Mouse (Mus musculus) left cerebral cortex, adult 11 months (tissue): ENCODE measurements around the gene Ccl7.

Source experiments
- DNase-seq: peaks from one replicate; pipeline ENCODE4 v3.0.0; 2022; ENCODE audit warnings: low spot score

Ccl7 gene

DNA sequence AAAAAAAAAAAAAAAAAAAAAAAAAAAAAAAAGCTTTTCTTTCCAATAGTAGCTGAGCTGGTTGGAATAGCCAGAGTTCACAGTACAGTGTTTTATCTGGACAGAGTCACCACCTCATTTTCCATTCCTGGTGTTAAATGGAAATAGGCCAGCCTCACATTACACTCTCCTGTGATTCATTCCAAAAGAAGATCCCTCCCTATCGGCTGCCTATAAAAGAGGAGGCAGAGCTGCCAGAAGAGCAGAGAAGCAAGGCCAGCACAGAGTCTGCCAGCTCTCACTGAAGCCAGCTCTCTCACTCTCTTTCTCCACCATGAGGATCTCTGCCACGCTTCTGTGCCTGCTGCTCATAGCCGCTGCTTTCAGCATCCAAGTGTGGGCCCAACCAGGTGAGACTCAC is at the start of gene Ccl7:
TSS of gene Ccl7 (plus strand) at position 242 of the 400 bp plus-strand sequence.
- no peak for DNase-seq

DNA sequence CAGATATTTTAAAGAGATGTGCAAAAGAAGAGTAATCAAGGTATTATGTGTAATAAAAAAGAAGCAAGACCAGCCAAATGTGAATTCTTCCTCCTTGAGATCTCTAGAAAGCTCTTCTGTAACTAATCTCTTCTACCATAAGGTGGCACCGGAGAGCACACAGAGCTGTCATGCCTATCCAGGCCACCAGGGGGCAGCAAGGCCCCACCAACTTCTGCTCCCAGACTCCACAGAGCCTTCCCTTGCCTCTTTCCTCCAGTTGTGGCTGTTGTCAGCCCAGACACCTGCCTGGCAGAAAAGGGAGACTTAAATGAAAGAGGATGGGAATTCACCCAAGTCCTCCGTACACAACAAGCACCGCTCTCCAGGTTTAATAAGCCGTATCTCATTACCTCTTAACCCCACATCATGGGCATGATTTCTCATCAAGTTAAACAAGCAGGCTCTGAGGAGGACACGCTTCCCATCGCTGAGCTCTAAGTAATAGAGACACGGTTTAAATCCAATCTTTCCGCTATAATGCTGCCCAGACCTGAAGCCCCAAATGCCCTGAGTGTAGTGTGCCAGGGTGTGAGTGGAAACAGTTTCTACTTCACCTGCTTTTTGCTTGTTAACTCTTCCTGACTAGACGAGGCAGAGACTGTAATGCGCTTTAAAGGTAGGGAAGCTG is 49.2 kb upstream of the Ccl7 start:
- DNase-seq: peak; percentile 81

DNA sequence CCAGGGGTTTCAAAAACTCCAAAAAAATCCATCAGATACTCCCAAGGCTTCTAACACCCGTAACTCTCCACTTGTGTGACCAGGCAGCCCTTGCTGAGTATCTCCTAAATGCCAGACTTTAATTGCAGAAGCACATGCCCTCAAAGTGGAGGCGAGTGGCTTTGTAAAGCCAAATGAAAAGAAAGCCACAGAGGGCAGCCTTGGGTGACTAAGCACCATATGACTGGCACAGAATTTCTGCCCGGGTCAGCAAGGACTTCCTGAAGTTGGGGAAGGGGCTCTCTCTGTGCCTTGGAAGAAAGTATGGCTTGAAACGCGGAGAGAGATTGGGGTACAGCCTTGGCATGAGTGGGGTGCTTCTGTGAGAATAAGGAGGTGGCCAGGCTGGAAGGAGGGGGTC is 48.4 kb upstream of the Ccl7 start:
- DNase-seq: no peak

DNA sequence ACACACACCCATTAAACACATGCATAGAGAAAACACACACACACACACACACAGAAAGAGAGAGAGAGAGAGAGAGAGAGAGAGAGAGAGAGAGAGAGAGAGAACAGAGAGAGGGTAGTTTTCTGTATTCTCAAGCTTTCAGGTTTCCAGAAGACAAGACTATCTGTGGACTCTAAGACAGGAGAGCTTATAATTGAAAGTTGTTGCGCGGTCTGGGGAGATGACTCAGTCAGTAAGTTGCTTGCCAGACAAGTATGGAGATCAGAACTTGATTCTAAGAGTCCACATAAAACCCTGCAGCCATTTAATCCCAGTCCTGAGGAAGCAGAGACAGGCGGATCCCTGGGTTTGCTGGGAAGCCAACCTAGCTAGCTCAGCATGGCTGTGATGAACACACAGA is 46.9 kb upstream of the Ccl7 start:
- DNase-seq: no peak

DNA sequence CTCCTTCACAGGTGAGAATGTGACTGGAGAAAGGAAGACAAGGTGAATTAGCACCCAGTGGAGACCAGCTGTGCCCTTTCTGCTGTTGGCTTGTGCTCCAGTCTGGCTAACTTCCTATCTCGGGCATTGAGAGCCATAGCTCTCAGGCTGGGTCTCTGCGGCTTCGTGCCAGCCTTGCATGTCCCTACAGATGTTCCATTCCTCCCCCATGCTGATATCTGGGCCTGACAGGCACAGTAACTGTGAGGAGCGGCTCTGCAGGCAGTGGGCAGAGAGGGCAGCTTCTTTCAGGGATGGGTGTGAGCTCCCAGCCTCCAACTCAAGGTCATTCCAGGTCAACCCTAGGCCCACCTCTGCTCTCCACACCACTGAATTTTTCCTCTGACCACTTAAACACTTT is 46.0 kb upstream of the Ccl7 start:
- DNase-seq: no peak

DNA sequence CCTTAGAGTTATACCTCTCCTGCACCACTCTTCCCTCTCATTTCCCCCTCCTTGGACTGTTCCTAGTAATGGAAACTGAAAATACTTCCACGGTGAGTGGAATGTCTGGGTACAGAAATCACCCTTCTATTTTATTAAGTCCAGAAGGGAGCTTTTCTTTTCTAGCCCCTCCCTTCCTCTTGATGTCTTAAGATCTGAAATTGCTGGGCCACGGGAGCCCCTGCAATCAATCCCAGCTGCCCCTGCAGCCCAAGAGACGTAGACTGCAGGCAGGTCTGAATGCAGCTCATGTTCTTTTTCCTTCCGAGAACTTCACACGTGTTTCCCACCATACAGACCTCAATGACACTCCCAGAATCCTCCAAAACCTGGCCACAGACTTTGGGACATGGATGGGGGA is 44.9 kb upstream of the Ccl7 start:
- DNase-seq: no peak

DNA sequence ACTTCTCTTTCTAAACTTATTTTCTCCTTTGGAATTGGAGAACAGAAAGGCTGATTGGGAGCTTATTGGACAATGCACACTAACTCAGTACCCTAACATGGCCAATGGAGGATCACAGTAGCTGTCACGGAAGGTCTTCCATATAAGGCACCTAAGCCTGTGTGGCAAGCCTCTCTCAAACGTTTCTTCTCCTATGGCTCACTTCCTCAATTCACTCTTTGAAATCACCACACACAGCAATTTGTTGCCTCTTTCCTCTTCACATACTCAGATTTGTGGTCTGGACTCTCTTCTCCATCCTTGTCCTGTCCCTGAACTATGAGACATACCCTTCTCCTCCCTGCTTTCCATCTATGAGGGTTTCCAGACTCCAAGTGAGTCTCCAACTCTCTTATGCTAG is 40.7 kb upstream of the Ccl7 start:
- no peak for DNase-seq

DNA sequence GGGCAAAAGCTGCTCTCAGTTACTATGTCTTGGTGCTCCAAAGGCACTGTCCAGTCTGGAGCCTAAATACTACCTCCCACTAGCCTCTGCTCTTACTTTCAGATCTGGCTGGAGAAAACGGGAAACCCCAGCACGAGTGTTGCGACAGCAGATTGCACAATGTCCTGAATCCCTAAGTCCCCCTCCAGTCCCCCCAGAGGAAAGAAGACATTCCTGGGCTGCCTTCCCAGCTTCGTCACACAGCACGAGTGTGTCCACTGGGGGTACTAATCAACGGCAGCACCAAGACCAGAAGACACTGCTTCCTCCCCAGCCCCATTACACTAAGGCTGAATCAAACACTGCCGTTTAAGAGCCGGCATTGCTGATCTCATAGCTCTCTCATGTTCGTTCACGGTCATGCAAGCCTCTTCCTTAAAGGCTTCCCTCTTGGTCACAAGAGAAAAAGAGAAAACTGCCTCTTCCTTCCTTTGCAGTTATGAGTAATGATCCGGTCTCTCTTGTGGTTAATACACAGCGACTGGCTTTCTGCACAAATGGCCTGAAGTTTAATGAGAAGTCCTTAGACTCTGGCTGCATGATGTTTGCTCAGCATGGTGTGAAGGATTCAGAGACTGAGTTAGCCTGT is 38.6 kb upstream of the Ccl7 start:
- DNase-seq: no peak

DNA sequence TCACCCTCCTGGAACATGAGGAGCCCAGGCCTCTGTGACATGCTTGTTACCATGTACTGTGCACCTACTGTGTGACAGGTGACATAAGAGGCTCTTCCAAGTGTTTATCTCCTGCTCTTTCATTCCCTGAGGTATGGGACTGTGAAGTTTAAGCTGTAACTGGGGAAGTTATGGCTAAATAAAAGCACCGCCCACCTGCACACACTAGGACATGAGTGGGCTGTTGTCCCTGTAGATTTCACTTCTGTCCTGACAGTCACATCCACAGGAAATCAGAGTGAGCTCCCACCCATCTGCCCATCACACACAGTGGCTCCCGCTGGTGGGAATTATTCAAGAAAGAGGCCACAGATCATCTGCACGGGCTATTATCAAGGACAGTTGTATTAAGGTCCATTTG is 35.4 kb upstream of the Ccl7 start:
- DNase-seq: no peak

DNA sequence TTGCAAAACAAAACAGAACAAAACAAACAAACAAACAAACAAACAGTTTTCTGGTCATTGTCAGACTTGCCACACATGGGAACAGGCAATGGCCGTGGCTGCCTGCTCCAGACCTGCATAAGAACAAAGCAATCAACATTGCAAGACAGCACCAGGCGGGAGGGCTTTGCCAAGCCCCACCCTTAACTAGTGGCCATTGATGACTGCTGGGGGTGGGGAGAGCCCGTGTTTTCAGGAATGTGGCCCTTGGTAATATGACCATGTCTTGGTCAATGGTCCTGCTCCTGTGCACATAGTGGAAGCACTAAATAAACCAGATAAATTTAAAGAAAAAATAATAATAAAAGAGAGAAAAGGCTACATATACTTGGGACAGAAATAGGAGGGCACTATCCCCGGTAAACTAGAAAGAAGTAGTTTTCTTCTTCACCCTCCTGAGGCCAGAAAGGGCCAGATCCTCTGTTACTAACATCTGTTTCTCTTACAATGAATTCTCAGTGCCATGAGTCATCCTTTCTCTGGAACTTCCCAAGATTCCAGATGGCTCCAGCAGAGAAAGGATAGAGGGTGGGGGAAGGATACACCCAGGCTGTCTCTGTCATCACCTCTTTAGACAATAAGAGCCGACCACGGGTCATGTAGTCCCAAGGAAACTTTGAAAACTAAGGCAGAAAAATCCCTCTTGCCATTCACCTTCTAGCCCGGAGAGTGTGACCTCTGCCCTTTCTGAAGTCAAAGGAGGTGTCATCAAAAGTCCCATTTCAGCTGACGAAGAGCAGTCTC is 33.9 kb upstream of the Ccl7 start:
- DNase-seq: no peak

DNA sequence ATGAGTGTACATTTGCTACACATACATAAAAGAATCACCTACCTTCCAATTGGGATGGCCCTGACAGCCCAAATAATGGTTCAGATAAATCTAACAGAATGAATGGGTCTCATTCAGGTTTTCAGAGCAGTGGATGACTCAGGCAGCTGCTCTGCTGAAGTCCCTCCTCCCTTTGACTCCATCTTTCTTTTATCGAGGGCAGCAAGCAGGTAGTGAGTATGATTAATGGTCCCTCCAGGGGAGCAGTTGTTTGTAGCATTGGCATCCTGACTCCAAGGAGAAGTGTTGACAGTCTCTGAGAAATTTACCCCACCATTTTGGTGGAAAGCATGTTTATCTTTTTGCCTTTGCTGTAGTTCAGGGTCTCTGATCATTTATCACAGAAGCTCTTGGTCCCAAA is 31.8 kb upstream of the Ccl7 start:
- DNase-seq: no peak

DNA sequence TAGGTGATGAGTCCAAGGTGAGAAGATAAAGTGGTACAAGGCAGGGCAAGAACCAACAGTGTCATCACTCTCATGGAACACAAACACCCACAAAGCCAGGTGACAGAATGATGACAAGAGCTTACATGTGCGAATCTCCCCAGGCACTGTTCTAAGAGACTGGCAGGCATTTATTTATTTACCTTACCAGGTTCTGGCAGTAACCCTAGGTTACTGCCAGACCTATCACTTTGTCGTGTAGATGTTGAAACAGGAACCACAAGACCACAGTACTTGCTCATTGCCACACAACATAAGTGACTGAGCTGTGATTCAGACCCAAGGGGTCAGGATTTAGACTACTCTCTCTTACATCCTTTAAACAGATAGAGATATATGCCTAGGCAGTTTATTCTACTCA is 30.4 kb upstream of the Ccl7 start:
- no peak for DNase-seq

DNA sequence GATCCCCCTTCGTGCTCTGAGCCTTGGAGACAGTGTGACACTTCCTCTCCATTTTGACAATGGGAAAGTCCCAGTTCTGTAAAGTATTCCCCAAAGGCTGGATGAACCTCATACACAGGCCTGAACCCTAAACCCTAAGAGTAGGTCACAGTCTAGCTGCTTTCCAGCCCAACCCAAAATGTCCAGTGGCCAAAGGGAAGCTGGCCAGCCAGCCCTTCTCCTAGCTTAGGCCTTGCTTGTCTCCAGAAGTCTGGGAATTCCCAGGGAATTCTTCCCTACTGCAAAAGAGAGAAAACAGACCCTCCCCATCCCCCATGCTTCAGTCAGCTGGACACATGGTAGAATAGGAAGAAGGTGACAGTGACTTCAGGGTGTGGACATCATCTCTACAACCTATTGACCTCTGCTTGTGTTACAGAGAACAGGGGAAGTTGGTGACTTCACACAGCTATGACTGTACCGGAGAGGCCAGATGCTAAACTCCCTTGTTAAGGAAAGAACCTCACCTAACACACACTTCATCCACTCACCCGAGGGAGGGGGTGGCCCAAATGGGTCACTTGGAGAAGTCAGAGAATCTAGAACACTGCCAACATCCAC is 29.2 kb upstream of the Ccl7 start:
- DNase-seq: no peak

DNA sequence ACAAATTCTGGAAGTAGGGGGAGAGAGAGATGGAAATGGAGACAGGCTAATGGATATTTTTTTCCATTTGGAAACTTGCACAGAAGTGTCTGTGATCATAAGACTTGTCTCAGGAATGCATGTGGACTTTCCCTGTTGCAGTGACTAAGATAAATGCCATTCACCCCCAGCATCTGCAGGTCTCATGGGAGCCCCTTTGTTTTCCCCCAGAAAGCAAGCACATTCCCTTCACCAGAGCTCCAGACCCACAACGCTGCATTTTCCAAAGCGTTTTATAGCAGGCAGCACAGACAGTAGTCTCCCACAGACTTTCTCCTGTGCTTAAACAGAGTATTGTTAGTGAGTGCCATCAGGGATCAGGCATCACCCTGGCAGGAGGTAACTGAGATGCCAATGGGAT is 26.1 kb upstream of the Ccl7 start:
- DNase-seq: no peak

DNA sequence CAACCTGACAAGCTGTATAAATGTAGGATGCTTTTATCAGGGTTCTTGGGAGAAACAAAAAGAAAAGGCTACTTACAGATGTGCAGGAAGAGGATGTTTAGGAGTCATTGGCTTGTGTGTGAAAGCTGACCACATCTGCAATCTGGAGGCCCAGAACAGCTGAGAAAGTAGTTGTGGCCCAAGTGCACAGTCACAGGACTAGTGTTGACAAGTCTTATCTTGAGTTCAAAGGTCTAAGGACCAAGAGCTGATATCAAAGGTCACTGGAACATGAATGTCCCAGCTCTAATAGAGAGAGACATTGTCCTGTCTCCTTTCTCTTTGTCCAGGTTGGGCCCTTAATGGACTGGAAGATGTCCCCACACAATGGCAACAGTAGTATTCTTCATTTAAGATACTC is 25.7 kb upstream of the Ccl7 start:
- DNase-seq: no peak

DNA sequence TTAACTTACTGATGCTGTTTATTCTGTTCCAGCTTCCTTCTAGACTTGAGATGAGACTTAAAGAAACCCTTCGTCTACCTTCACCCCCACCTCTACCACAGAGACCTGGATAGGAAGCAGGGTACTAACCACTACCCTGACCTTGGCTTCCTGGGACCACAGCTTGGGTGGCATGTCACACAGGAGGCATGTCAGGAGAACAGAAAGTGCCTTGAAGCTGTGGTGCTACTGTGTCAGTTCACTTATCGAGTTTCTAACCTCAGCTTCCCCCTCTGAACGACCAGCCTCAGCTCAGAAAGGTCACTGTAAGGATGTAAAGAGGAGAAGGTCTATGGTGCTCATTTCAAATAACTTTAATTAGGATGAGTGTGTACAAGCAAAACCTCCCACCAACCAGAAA is 24.1 kb upstream of the Ccl7 start:
- DNase-seq: no peak

DNA sequence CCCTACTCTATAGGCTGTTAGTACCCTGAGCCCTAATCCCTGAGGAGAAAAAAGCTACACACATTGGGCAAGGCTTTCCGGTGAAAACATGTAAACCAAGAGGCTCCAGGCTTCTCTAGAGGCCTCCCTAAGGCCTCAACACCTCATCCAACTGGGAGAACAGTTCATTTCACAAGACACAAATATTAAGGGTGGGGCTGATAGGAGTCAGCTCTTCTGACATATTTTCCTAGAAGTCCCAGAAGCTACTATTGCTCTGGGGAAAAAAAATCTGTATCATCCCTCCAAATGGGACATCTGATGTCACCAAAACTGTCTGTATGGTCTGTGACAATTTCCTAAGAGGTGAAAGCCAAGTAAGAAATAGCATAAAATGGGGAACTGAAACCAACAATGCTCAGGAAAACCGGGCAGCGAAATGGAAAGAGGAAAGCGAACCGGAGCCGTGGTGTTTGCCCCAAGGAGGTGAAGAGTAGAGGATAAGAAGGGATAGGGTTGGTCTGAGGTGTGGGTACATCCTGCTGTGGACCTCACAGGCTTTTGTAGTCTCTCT is 22.9 kb upstream of the Ccl7 start:
- DNase-seq: no peak

DNA sequence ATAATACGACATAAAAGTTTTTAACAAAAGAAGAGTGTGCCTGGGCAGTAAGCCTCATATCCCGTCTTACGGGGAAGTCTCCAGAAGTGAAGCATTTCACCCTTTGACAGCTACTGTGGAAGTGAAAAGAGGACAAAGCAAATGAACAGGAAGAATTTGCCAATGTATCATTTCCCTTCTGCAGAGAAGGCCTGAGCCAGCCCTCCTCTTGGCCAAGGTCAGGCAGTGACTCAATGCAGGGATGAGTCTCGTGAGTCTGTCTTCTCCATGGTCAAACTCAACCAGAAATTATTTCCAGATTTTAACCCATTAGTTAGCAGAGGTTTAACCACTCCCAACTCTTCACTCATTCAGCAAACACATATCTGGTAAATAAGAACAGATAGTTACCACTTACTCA is 21.7 kb upstream of the Ccl7 start:
- DNase-seq: no peak

DNA sequence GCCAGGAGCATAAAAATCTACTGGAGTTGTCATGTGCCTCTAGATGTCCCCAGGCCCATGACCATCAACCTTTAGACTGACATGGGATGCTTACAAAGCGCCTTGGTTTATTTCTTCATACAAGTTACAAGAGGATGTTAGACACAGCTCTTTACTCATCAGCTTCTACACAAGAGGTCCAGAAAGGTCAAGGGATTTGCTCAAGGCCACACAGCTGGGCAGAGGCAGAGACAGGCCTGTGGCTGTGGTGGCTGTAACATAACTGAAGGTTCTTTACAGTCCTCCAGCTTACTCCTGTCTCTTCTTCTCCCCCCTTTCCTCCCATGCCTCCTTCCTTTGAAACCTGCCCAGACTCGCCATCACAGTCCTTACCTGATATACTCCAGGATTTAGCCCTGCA is 15.3 kb upstream of the Ccl7 start:
- DNase-seq: no peak

DNA sequence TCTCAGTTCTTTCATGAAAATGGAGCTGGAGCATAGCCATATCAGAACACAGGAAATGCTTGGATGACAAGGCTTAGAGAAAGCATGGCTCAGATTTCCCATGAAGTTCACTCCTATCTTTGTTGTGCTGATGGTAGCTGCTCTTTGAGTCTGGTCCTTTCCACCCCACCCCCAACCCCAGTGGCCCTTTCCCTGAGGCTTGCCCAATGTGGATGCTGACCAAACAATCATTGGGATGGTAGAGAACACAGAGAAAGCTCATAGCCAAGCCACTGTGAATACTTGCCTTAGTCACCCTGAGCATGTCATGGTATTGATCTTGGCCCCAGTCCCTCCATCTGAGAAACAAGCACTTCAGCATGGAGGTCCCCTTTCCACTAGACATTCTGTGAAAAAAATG is 13.4 kb upstream of the Ccl7 start:
- no peak for DNase-seq

DNA sequence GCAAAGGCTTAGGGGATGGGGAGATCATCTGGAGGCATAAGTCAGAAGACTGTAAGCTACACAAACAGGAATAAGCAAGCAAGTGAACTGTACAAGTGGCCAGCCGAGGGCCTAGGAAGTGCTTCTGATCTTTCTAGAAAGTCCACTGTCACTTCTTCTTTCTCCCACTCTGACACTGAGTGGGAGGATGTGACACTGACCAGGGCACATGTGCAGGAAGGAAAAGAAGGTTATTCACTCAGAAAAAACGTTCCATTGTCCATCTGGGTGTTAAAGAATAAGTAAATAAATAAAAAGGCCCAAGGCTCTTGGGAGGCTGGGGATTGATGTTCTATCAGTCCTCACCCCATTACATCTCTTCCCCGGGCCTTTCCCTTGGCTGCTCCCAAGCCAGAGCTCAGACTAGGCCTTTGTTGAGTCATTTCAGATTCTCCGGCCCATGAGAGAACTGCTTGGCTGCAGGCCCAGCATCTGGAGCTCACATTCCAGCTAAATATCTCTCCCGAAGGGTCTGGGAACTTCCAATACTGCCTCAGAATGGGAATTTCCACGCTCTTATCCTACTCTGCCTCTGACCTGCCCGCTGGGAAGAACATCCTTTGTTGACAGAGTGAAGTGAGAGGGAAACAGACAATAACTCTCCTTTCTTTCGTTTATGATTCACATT is 12.7 kb upstream of the Ccl7 start:
- DNase-seq: no peak

DNA sequence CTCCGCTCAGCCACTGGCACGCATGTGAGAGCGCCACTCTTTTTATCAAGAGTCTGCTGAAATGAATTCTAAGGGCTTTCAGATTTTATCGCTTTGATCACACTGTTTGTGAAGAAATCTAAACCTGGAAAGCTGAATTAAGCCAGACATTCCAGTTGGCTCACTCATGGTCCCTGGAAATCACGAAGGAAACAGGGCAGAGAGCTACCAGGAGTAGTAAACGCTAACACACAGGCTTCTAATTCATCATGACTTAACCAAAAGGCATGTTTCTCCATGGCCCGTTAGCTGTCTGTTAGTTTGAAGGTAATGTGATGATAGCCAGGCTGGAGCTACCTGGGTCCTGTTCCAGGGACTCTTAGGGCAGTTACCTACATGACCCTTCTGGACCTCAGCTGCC is 11.1 kb upstream of the Ccl7 start:
- DNase-seq: no peak
